Mouse (Mus musculus) hindbrain, postnatal 0 days (tissue): ENCODE data around the gene Ptpre. TPM values are rescaled to one million over a fixed set of nuclear protein-coding genes. Genes with fewer than 3 reads are reported as not detected.

Experiments
- ATAC-seq: fragments of 200-750 bp; cut with Nextera tagmentation; 2 replicates; pipeline ENCODE4 v1.8.0; 2017; ENCODE audit warnings: mild to moderate bottlenecking, moderate TSS enrichment, moderate library complexity
- DNase-seq: peaks from one replicate; pipeline ENCODE4 v3.0.0-alpha.2; 2015; ENCODE audit warnings: low spot score
- H3K27ac ChIP-seq: fragments of 300-500 bp; sonication (generic); 2 replicates; pipeline ENCODE4 v1.5.1; 2014; ENCODE audit warnings: mild to moderate bottlenecking
- H3K27me3 ChIP-seq: fragments of 300-500 bp; sonication (generic); 2 replicates; pipeline ENCODE4 v1.6.1; 2014; ENCODE audit warnings: low read length, mixed read lengths; ENCODE audit not compliant: insufficient read depth
- H3K36me3 ChIP-seq: fragments of 300-500 bp; sonication (generic); 2 replicates; pipeline ENCODE4 v1.6.1; 2014; ENCODE audit warnings: low read length, mixed read lengths; ENCODE audit not compliant: insufficient read depth
- H3K4me1 ChIP-seq: fragments of 300-500 bp; sonication (generic); 2 replicates; pipeline ENCODE4 v1.6.1; 2014; ENCODE audit warnings: antibody characterized with exemption, low read length, mixed read lengths; ENCODE audit not compliant: insufficient read depth
- H3K4me2 ChIP-seq: fragments of 300-500 bp; sonication (generic); 2 replicates; pipeline ENCODE4 v1.6.1; 2014; ENCODE audit warnings: low read depth, mild to moderate bottlenecking, low read length, moderate library complexity, mixed read lengths
- H3K4me3 ChIP-seq: fragments of 300-500 bp; sonication (generic); 2 replicates; pipeline ENCODE4 v1.5.1; 2014; ENCODE audit warnings: low read length
- H3K9ac ChIP-seq: fragments of 300-500 bp; sonication (generic); replicated peaks from 2 replicates; pipeline ENCODE4 v1.6.1; 2014; ENCODE audit warnings: mild to moderate bottlenecking, low read length, moderate library complexity, mixed read lengths
- H3K9me3 ChIP-seq: fragments of 300-500 bp; sonication (generic); 2 replicates; pipeline ENCODE4 v1.6.1; 2016; ENCODE audit warnings: low read length, mixed read lengths
- CTCF ChIP-seq: IDR thresholded peaks from 2 replicates; pipeline ENCODE4 v1.5.1; 2016; ENCODE audit warnings: antibody characterized with exemption, control low read depth, low read depth
- WGBS: fragments of 180-500 bp; shearing (Covaris S2); extraction: QIAGEN DNeasy Blood & Tissue Kit; methylation state at CpG from one replicate; pipeline ENCODE4 v1.1.7; 2014; 5-methylcytosine and 5-hydroxymethylcytosine counted together
- polyA plus RNA-seq: library from polyadenylated mRNA; unstranded; fragments of >200 nt; fragmentation: Nextera tagmentation; extraction: Ambion mirVana; gene quantifications from 2 replicates; pipeline ENCODE4 v1.2.1, GENCODE M21; 2015
- total RNA-seq: library from RNA; depleted of rRNA; stranded (reverse); fragments of >200 nt; gene quantifications from 2 replicates; pipeline ENCODE4 v1.2.3, GENCODE M21; 2014

Ptpre gene
- total and polyA plus RNA-seq, 2 experiments from 2014 or later: 8.2 to 12.4 TPM

GRCm38 (mm10) chr7:135543033-135543432, 5.8 kb downstream of the Ptpre start:
- peak overlapping the region; percentile 2; the same call in 1 of the 2 replicates for H3K27ac ChIP-seq
- no peak overlapping the region for H3K9ac ChIP-seq
- H3K27me3 ChIP-seq: no peaks in the 10 kb centered on the region
- H3K4me2 ChIP-seq: no peak overlapping the region
- no peak overlapping the region for H3K4me3 ChIP-seq
- TF ChIP-seq CTCF: no peak
- peaks cover 3% of the 10 kb centered on the region; the same call in 1 of the 2 replicates for H3K4me1 ChIP-seq
- H3K36me3 ChIP-seq: no peaks in the 10 kb centered on the region
- 53% methylated on average over 3 of the region's 3 CpGs for WGBS
- DNase-seq: peak; percentile 44
- peak; percentile 33; the same call in 1 of the 2 replicates for ATAC-seq
- no peaks in the 10 kb centered on the region for H3K9me3 ChIP-seq

GRCm38 (mm10) chr7:135544321-135544720, 7.0 kb downstream of the Ptpre start:
- Histone ChIP-seq H3K4me1 (no peaks in the 10 kb centered on the region), H3K27me3 (no peaks in the 10 kb centered on the region)
- DNase-seq: no peak

GRCm38 (mm10) chr7:135545957-135546356, 8.7 kb downstream of the Ptpre start:
- ATAC-seq (no peak), DNase-seq (no peak)
- no peak for TF ChIP-seq CTCF
- H3K36me3 ChIP-seq: no peaks in the 10 kb centered on the region
- no peak overlapping the region for H3K9ac ChIP-seq
- H3K27me3 ChIP-seq: no peaks in the 10 kb centered on the region
- WGBS: 72% methylated on average over 7 of the region's 7 CpGs
- no peak overlapping the region for H3K4me3 ChIP-seq
- H3K9me3 ChIP-seq: no peaks in the 10 kb centered on the region
- H3K4me1 ChIP-seq: no peaks in the 10 kb centered on the region
- no peak overlapping the region for H3K27ac ChIP-seq
- no peak overlapping the region for H3K4me2 ChIP-seq

More at GRCm38 (mm10) chr7:135544321-135544720, 7.0 kb downstream of the Ptpre start:
- Histone ChIP-seq H3K4me3 (no peak overlapping the region), H3K36me3 (no peaks in the 10 kb centered on the region), H3K9me3 (no peaks in the 10 kb centered on the region), H3K4me2 (no peak overlapping the region), H3K9ac (no peak overlapping the region), H3K27ac (no peak overlapping the region)
- TF ChIP-seq CTCF: no peak
- ATAC-seq: no peak
- WGBS: 91% methylated on average over 6 of the region's 6 CpGs

GRCm38 (mm10) chr7:135546530-135546929, 9.2 kb downstream of the Ptpre start:
- H3K4me3 ChIP-seq: no peak overlapping the region
- peaks cover under 1% of the 10 kb centered on the region; the same call in 1 of the 2 replicates for H3K4me1 ChIP-seq
- DNase-seq (no peak), ATAC-seq (no peak)
- 51% methylated on average over 5 of the region's 5 CpGs for WGBS
- TF ChIP-seq CTCF: no peak
- no peak overlapping the region for H3K27ac ChIP-seq
- H3K9me3 ChIP-seq: no peaks in the 10 kb centered on the region
- no peak overlapping the region for H3K4me2 ChIP-seq
- H3K36me3 ChIP-seq: no peaks in the 10 kb centered on the region
- H3K27me3 ChIP-seq: no peaks in the 10 kb centered on the region
- H3K9ac ChIP-seq: no peak overlapping the region

- Histone ChIP-seq H3K27me3 (no peaks in the 10 kb centered on the region), H3K9ac (no peak overlapping the region), H3K4me1 (peaks cover 3% of the 10 kb centered on the region; the same call in 1 of the 2 replicates), H3K27ac (no peak overlapping the region), H3K36me3 (no peaks in the 10 kb centered on the region), H3K4me3 (no peak overlapping the region), H3K4me2 (no peak overlapping the region), H3K9me3 (no peaks in the 10 kb centered on the region)
- DNase-seq (peak; percentile 29), ATAC-seq (no peak)
- TF ChIP-seq CTCF: no peak
- 49% methylated on average over 6 of the region's 6 CpGs for WGBS
Observed at GRCm38 (mm10) chr7:135548434-135548833, 11.2 kb downstream of the Ptpre start.

- Histone ChIP-seq H3K4me1 (peaks cover 3% of the 10 kb centered on the region; the same call in 1 of the 2 replicates), H3K27me3 (no peaks in the 10 kb centered on the region), H3K4me2 (no peak overlapping the region), H3K4me3 (no peak overlapping the region), H3K36me3 (no peaks in the 10 kb centered on the region), H3K9ac (no peak overlapping the region), H3K9me3 (no peaks in the 10 kb centered on the region), H3K27ac (no peak overlapping the region)
- 47% methylated on average over 1 of the region's 1 CpGs for WGBS
- DNase-seq: no peak
- no peak for ATAC-seq
- TF ChIP-seq CTCF: no peak
Observed at GRCm38 (mm10) chr7:135551547-135551946, 14.3 kb downstream of the Ptpre start.

GRCm38 (mm10) chr7:135553550-135553949, 16.3 kb downstream of the Ptpre start:
- TF ChIP-seq CTCF: no peak
- DNase-seq (no peak), ATAC-seq (no peak)
- no peak overlapping the region for H3K4me2 ChIP-seq
- no peak overlapping the region for H3K9ac ChIP-seq
- H3K9me3 ChIP-seq: no peaks in the 10 kb centered on the region
- H3K27ac ChIP-seq: no peak overlapping the region
- H3K36me3 ChIP-seq: no peaks in the 10 kb centered on the region
- H3K27me3 ChIP-seq: no peaks in the 10 kb centered on the region
- 87% methylated on average over 3 of the region's 3 CpGs for WGBS
- peaks cover 3% of the 10 kb centered on the region; the same call in 1 of the 2 replicates for H3K4me1 ChIP-seq
- H3K4me3 ChIP-seq: no peak overlapping the region
